Mouse (Mus musculus) MEL (cell line): ENCODE measurements around the gene 1500009C09Rik. TPM values are rescaled to one million over a fixed set of nuclear protein-coding genes. Genes with fewer than 3 reads are reported as not detected.

Experiments
- DNase-seq: peaks from one replicate; pipeline ENCODE4 v3.0.0; 2011; ENCODE audit warnings: low read depth, low spot score
- H3K27ac ChIP-seq: 2 replicates; pipeline ENCODE4 v1.5.1; 2012; ENCODE audit warnings: low read depth, mild to moderate bottlenecking, control low read depth, low read length, moderate library complexity; ENCODE audit not compliant: control insufficient read depth
- H3K27me3 ChIP-seq, 2 experiments: fragments of 150-350 bp in 1 of 2; sonication (generic) in 1 of 2; 2 replicates each; pipeline ENCODE4 v1.6.1; 2012; ENCODE audit warnings: low read length in 2 of 2, mild to moderate bottlenecking in 2 of 2, improper control_type of control experiment in 1 of 2, moderate library complexity in 1 of 2; ENCODE audit not compliant: insufficient read depth in 2 of 2, control insufficient read depth in 1 of 2
- H3K36me3 ChIP-seq, 2 experiments: 2 replicates each; pipeline ENCODE4 v1.6.1; 2012 to 2014; ENCODE audit warnings: low read length in 2 of 2, improper control_type of control experiment in 1 of 2, inconsistent platforms in 1 of 2, mild to moderate bottlenecking in 1 of 2; ENCODE audit not compliant: insufficient read depth in 2 of 2, control insufficient read depth in 1 of 2
- H3K4me1 ChIP-seq, 2 experiments: fragments of 150-350 bp in 1 of 2; sonication (generic) in 1 of 2; 2 replicates each; pipeline ENCODE4 v1.6.1; 2012; ENCODE audit warnings: low read length in 2 of 2, improper control_type of control experiment in 1 of 2, mild to moderate bottlenecking in 1 of 2; ENCODE audit not compliant: insufficient read depth in 2 of 2, control insufficient read depth in 1 of 2
- H3K4me3 ChIP-seq, 2 experiments: fragments of 150-350 bp in 1 of 2; sonication (generic) in 1 of 2; 2 replicates each; pipeline ENCODE4 v1.5.1; 2012; ENCODE audit warnings: low read depth in 2 of 2, low read length in 2 of 2, mild to moderate bottlenecking in 2 of 2, moderate library complexity in 2 of 2, control low read depth in 1 of 2, improper control_type of control experiment in 1 of 2; ENCODE audit not compliant: control insufficient read depth in 1 of 2, insufficient read depth in 1 of 2
- H3K79me2 ChIP-seq: 2 replicates; pipeline ENCODE4 v1.6.1; 2012; ENCODE audit warnings: mild to moderate bottlenecking, low read length, moderate library complexity; ENCODE audit not compliant: control insufficient read depth, poor library complexity, insufficient read depth
- H3K9ac ChIP-seq: 2 replicates; pipeline ENCODE4 v1.6.1; 2012; ENCODE audit warnings: low read depth, mild to moderate bottlenecking, control low read depth, low read length, moderate library complexity; ENCODE audit not compliant: control insufficient read depth, poor library complexity, severe bottlenecking
- H3K9me3 ChIP-seq: fragments of 150-350 bp; sonication (generic); replicated peaks from 2 replicates; pipeline ENCODE4 v1.6.1; 2012; ENCODE audit warnings: mild to moderate bottlenecking, low read length, improper control_type of control experiment, moderate library complexity; ENCODE audit not compliant: insufficient read depth
- CHD1 ChIP-seq: IDR thresholded peaks from 2 replicates; pipeline ENCODE4 v1.6.1; 2012; ENCODE audit warnings: low read depth, mild to moderate bottlenecking, inconsistent platforms, low read length, improper control_type of control experiment
- CTCF ChIP-seq, 3 experiments: IDR thresholded peaks in 2 of 3; conservative IDR thresholded peaks in 1 of 3; 2 replicates each; pipeline ENCODE4 v1.5.1; 2011 to 2012; ENCODE audit warnings: low read length in 3 of 3, low read depth in 2 of 3, mild to moderate bottlenecking in 2 of 3, improper control_type of control experiment in 1 of 3, inconsistent platforms in 1 of 3, mixed read lengths in 1 of 3, moderate library complexity in 1 of 3; ENCODE audit not compliant: control insufficient read depth in 1 of 3, insufficient read depth in 1 of 3, poor library complexity in 1 of 3, severe bottlenecking in 1 of 3
- E2F4 ChIP-seq: IDR thresholded peaks from 2 replicates; pipeline ENCODE4 v1.6.1; 2011; ENCODE audit warnings: low read depth, low read length, improper control_type of control experiment, borderline replicate concordance
- ELF1 ChIP-seq: IDR thresholded peaks from 2 replicates; pipeline ENCODE4 v1.6.1; 2014; ENCODE audit warnings: low read depth, mild to moderate bottlenecking, inconsistent platforms, low read length, improper control_type of control experiment, moderate library complexity
- EP300 ChIP-seq, 2 experiments: IDR thresholded peaks; 2 replicates each; pipeline ENCODE4 v1.6.1; 2011; ENCODE audit warnings: improper control_type of control experiment in 2 of 2, low read length in 2 of 2, low read depth in 1 of 2, mild to moderate bottlenecking in 1 of 2
- ETS1 ChIP-seq: IDR thresholded peaks from 2 replicates; pipeline ENCODE4 v1.6.1; 2012; ENCODE audit warnings: low read depth, mild to moderate bottlenecking, inconsistent platforms, low read length, improper control_type of control experiment, moderate library complexity
- GABPA ChIP-seq: IDR thresholded peaks from 2 replicates; pipeline ENCODE4 v1.6.1; 2012; ENCODE audit warnings: low read depth, mild to moderate bottlenecking, inconsistent platforms, low read length, improper control_type of control experiment, moderate library complexity
- JUND ChIP-seq: IDR thresholded peaks from 2 replicates; pipeline ENCODE4 v1.6.1; 2011; ENCODE audit warnings: low read depth, mild to moderate bottlenecking, improper control_type of control experiment, low read length
- KAT2A ChIP-seq: conservative IDR thresholded peaks from 2 replicates; pipeline ENCODE4 v1.6.1; 2012; ENCODE audit warnings: low read depth, low read length, improper control_type of control experiment, inconsistent platforms
- MAZ ChIP-seq: IDR thresholded peaks from 2 replicates; pipeline ENCODE4 v1.6.1; 2012; ENCODE audit warnings: low read depth, mild to moderate bottlenecking, inconsistent platforms, low read length, improper control_type of control experiment
- MYC ChIP-seq: IDR thresholded peaks from 2 replicates; pipeline ENCODE4 v1.6.1; 2011; ENCODE audit warnings: low read depth, mild to moderate bottlenecking, low read length, improper control_type of control experiment, moderate library complexity
- NELFE ChIP-seq: IDR thresholded peaks from 2 replicates; pipeline ENCODE4 v1.6.1; 2011; ENCODE audit warnings: low read depth, low read length, improper control_type of control experiment
- POLR2A ChIP-seq, 2 experiments: IDR thresholded peaks; 2 replicates each; pipeline ENCODE4 v1.6.1; 2011 to 2012; ENCODE audit warnings: low read length in 2 of 2, mild to moderate bottlenecking in 2 of 2, control low read depth in 1 of 2, improper control_type of control experiment in 1 of 2, low read depth in 1 of 2, moderate library complexity in 1 of 2; ENCODE audit not compliant: control insufficient read depth in 1 of 2, insufficient read depth in 1 of 2, poor library complexity in 1 of 2
- POLR2AphosphoS2 ChIP-seq: IDR thresholded peaks from 2 replicates; pipeline ENCODE4 v1.6.1; 2011; ENCODE audit warnings: low read length, improper control_type of control experiment
- RAD21 ChIP-seq: IDR thresholded peaks from 2 replicates; pipeline ENCODE4 v1.6.1; 2011; ENCODE audit warnings: mild to moderate bottlenecking, low read depth, low read length, improper control_type of control experiment
- RCOR1 ChIP-seq: IDR thresholded peaks from 2 replicates; pipeline ENCODE4 v1.6.1; 2012; ENCODE audit warnings: low read depth, mild to moderate bottlenecking, inconsistent platforms, low read length, improper control_type of control experiment
- SMC3 ChIP-seq: IDR thresholded peaks from 2 replicates; pipeline ENCODE4 v1.6.1; 2011; ENCODE audit warnings: low read depth, low read length, improper control_type of control experiment
- TBP ChIP-seq: IDR thresholded peaks from 2 replicates; pipeline ENCODE4 v1.8.0; 2011; ENCODE audit warnings: low read depth, low read length, improper control_type of control experiment
- TCF12 ChIP-seq: IDR thresholded peaks from 2 replicates; pipeline ENCODE4 v1.6.1; 2014; ENCODE audit warnings: low read depth, mild to moderate bottlenecking, inconsistent platforms, low read length, improper control_type of control experiment, moderate library complexity
- UBTF ChIP-seq: IDR thresholded peaks from 2 replicates; pipeline ENCODE4 v1.6.1; 2012; ENCODE audit warnings: low read depth, mild to moderate bottlenecking, inconsistent platforms, low read length, improper control_type of control experiment, moderate library complexity, borderline replicate concordance; ENCODE audit not compliant: insufficient read depth
- USF1 ChIP-seq: IDR thresholded peaks from 2 replicates; pipeline ENCODE4 v1.6.1; 2014; ENCODE audit warnings: low read depth, mild to moderate bottlenecking, inconsistent platforms, low read length, improper control_type of control experiment, moderate library complexity
- ZC3H11A ChIP-seq: IDR thresholded peaks from 2 replicates; pipeline ENCODE4 v1.6.1; 2012; ENCODE audit warnings: low read depth, mild to moderate bottlenecking, inconsistent platforms, low read length, improper control_type of control experiment
- ZKSCAN1 ChIP-seq: IDR thresholded peaks from 2 replicates; pipeline ENCODE4 v1.6.1; 2012; ENCODE audit warnings: low read depth, mild to moderate bottlenecking, inconsistent platforms, low read length, improper control_type of control experiment, moderate library complexity
- ZMIZ1 ChIP-seq: IDR thresholded peaks from 2 replicates; pipeline ENCODE4 v1.6.1; 2012; ENCODE audit warnings: low read depth, mild to moderate bottlenecking, inconsistent platforms, low read length, improper control_type of control experiment, moderate library complexity
- polyA plus RNA-seq, 2 experiments: library from polyadenylated mRNA; stranded (reverse) in 1 of 2; unstranded in 1 of 2; fragments of >175 nt in 1 of 2; fragments of >200 nt in 1 of 2; gene quantifications; 2 replicates each; pipeline versions ENCODE4 v1.2.1 to v1.2.4; 2012; ENCODE audit warnings: low replicate concordance in 2 of 2, low read depth in 1 of 2; ENCODE audit not compliant: insufficient read length in 2 of 2, insufficient read depth in 1 of 2, missing spikeins in 1 of 2
- total RNA-seq: library from RNA; depleted of rRNA; stranded (reverse); fragments of 300-350 nt; gene quantifications from 2 replicates; pipeline ENCODE4 v1.2.3, GENCODE M21; 2012

Gene 1500009C09Rik
- total and polyA plus RNA-seq, 3 experiments: not detected

- Histone ChIP-seq H3K4me1 (no peaks in the 10 kb centered on the region), H3K79me2 (no peaks in the 10 kb centered on the region), H3K9me3 (no peaks in the 10 kb centered on the region), H3K27ac (no peak overlapping the region), H3K27me3 (no peaks in the 10 kb centered on the region)
- DNase-seq: no peak
- no peak for TF ChIP-seq KAT2A
- no peak for TF ChIP-seq ELF1
- TF ChIP-seq NELFE: no peak
- no peak for TF ChIP-seq EP300 (IDR thresholded peaks at IDR 0.05; ENCODE audit: low read depth in 1 of 2, low read length in 2 of 2)
- TF ChIP-seq USF1: no peak
- TF ChIP-seq ZMIZ1: no peak
- TF ChIP-seq ETS1: no peak
- TF ChIP-seq ZC3H11A: no peak
- TF ChIP-seq CTCF (IDR thresholded peaks at IDR 0.05 in 2 of 3, conservative IDR thresholded peaks at IDR 0.05 in 1 of 3; ENCODE audit: control insufficient read depth in 1 of 3, insufficient read depth in 1 of 3, low read depth in 2 of 3, low read length in 3 of 3, poor library complexity in 1 of 3, severe bottlenecking in 1 of 3): no peak
- TF ChIP-seq POLR2AphosphoS2: no peak
- TF ChIP-seq TBP: no peak
- TF ChIP-seq TCF12: no peak
- no peak for TF ChIP-seq RAD21
- no peak for TF ChIP-seq MYC
- no peak for TF ChIP-seq E2F4
- TF ChIP-seq GABPA: no peak
- no peak for TF ChIP-seq RCOR1
- TF ChIP-seq UBTF: no peak
- TF ChIP-seq, all 39 proteins: peak for 0
- no peaks in the 10 kb centered on the region for H3K36me3 ChIP-seq
- H3K9ac ChIP-seq: no peak overlapping the region
- H3K4me3 ChIP-seq: no peak overlapping the region
Measured at GRCm38 (mm10) chr15:82213222-82213621, 39.0 kb upstream of the 1500009C09Rik start.

- H3K27ac ChIP-seq: no peak overlapping the region
- H3K4me3 ChIP-seq: no peak overlapping the region
- no peaks in the 10 kb centered on the region for H3K9me3 ChIP-seq
- H3K79me2 ChIP-seq: no peaks in the 10 kb centered on the region
- no peak for DNase-seq
- no peaks in the 10 kb centered on the region; a peak in 1 of 4 replicates for H3K4me1 ChIP-seq
- no peak overlapping the region for H3K9ac ChIP-seq
- H3K27me3 ChIP-seq: no peaks in the 10 kb centered on the region
- 0 out of 4 replicates have a peak, but pooled peaks cover 0 to 2% of the 10 kb centered on the region in 2 experiments for H3K36me3 ChIP-seq
- TF ChIP-seq SMC3 (no peak), MAZ (no peak), POLR2A (IDR thresholded peaks at IDR 0.05; ENCODE audit: control insufficient read depth in 1 of 2, insufficient read depth in 1 of 2, low read depth in 1 of 2, low read length in 2 of 2, poor library complexity in 1 of 2) (no peak), NELFE (no peak), ZKSCAN1 (no peak), JUND (no peak), USF1 (no peak), RCOR1 (no peak), CHD1 (no peak), TCF12 (no peak), UBTF (no peak), E2F4 (no peak)
Measured at GRCm38 (mm10) chr15:82215332-82216046, 36.7 kb upstream of the 1500009C09Rik start.
